Mouse (Mus musculus) bone marrow macrophage, adult 2 months (primary cell): ENCODE results near the gene Tnrc6a.

Source experiments
- CTCF ChIP-seq: IDR thresholded peaks from 2 replicates; pipeline ENCODE4 v1.5.1; 2012; ENCODE audit warnings: low read depth, mild to moderate bottlenecking, low read length, moderate library complexity
- POLR2A ChIP-seq: IDR thresholded peaks from 2 replicates; pipeline ENCODE4 v1.6.1; 2012; ENCODE audit warnings: mild to moderate bottlenecking, low read depth, low read length, borderline replicate concordance

GRCm38 (mm10) chr7:123146141-123146846, 22.6 kb downstream of the Tnrc6a start:
- TF ChIP-seq POLR2A (no peak), CTCF (no peak)
